Mouse (Mus musculus) lung, postnatal 0 days (tissue): ENCODE measurements around the gene Capn7. TPM values are rescaled to one million over a fixed set of nuclear protein-coding genes. Genes with fewer than 3 reads are reported as not detected.

ENCODE experiments used
- ATAC-seq: fragments of 200-750 bp; cut with Nextera tagmentation; 2 replicates; pipeline ENCODE4 v1.8.0; 2017; ENCODE audit warnings: moderate library complexity
- DNase-seq: peaks from one replicate; pipeline ENCODE4 v3.0.0-alpha.2; 2016; ENCODE audit warnings: low spot score
- H3K27ac ChIP-seq: fragments of 300-500 bp; sonication (generic); 2 replicates; pipeline ENCODE4 v1.5.1; 2014; ENCODE audit warnings: antibody characterized with exemption, mild to moderate bottlenecking, low read length, mixed read lengths
- H3K27me3 ChIP-seq: fragments of 300-500 bp; sonication (generic); replicated peaks from 2 replicates; pipeline ENCODE4 v1.6.1; 2014; ENCODE audit warnings: low read length, mixed read lengths; ENCODE audit not compliant: insufficient read depth
- H3K36me3 ChIP-seq: fragments of 300-500 bp; sonication (generic); 2 replicates; pipeline ENCODE4 v1.6.1; 2014; ENCODE audit warnings: low read length, mixed read lengths; ENCODE audit not compliant: insufficient read depth
- H3K4me1 ChIP-seq: fragments of 300-500 bp; sonication (generic); 2 replicates; pipeline ENCODE4 v1.6.1; 2014; ENCODE audit warnings: antibody characterized with exemption, low read depth, low read length, mixed read lengths; ENCODE audit not compliant: insufficient read depth
- H3K4me2 ChIP-seq: fragments of 300-500 bp; sonication (generic); replicated peaks from 2 replicates; pipeline ENCODE4 v1.6.1; 2014; ENCODE audit warnings: low read depth, mild to moderate bottlenecking, low read length, moderate library complexity, mixed read lengths
- H3K4me3 ChIP-seq: fragments of 300-500 bp; sonication (generic); 2 replicates; pipeline ENCODE4 v1.5.1; 2014; ENCODE audit warnings: low read depth, low read length
- H3K9ac ChIP-seq: fragments of 300-500 bp; sonication (generic); replicated peaks from 2 replicates; pipeline ENCODE4 v1.6.1; 2014; ENCODE audit warnings: low read depth, mild to moderate bottlenecking
- H3K9me3 ChIP-seq: fragments of 300-500 bp; sonication (generic); 2 replicates; pipeline ENCODE4 v1.6.1; 2016; ENCODE audit warnings: low read length, mixed read lengths
- CTCF ChIP-seq: IDR thresholded peaks from 2 replicates; pipeline ENCODE4 v1.5.1; 2016; ENCODE audit warnings: antibody characterized with exemption, mild to moderate bottlenecking
- EP300 ChIP-seq: IDR thresholded peaks from 2 replicates; pipeline ENCODE4 v1.6.1; 2016; ENCODE audit warnings: antibody characterized with exemption, mild to moderate bottlenecking, control low read depth
- WGBS: fragments of 180-500 bp; shearing (Covaris S2); extraction: QIAGEN DNeasy Blood & Tissue Kit; methylation state at CpG from one replicate; pipeline ENCODE4 v1.1.7; 2014; 5-methylcytosine and 5-hydroxymethylcytosine counted together
- polyA plus RNA-seq: library from polyadenylated mRNA; unstranded; fragments of >200 nt; fragmentation: Nextera tagmentation; extraction: Ambion mirVana; gene quantifications from 2 replicates; pipeline ENCODE4 v1.2.1, GENCODE M21; 2015

Gene Capn7
- polyA plus RNA-seq, 1 experiment from 2014 or later: 23.1 TPM

DNA sequence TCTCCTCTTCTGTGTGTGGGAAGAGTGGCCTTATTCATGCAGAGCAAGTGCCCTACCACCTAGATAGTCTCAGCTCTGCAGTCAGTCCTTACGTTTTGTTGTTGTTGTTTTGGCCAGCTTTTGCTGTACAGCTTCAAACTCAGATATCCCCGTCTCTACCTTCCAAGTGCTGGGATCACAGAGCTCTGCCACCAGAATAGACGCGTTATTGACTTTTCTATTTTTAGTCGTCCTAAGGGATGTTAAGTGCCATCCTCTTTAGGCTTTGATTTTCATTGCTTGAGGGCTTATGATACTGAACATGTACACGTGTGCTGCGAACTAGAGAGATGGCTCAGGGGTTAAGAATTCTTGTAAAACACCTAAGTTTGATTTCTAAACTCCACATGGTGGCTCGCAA is 6.8 kb downstream of the Capn7 start:
- H3K4me3 ChIP-seq: no peak overlapping the region
- TF ChIP-seq EP300 (no peak), CTCF (no peak)
- peaks cover 12% of the 10 kb centered on the region; the same call in 1 of the 2 replicates for H3K36me3 ChIP-seq
- no peak overlapping the region for H3K27ac ChIP-seq
- WGBS: 58% methylated on average over 8 of the region's 8 CpGs
- ATAC-seq (no peak), DNase-seq (no peak)
- H3K9me3 ChIP-seq: no peaks in the 10 kb centered on the region
- H3K4me2 ChIP-seq: no peak overlapping the region
- H3K4me1 ChIP-seq: no peaks in the 10 kb centered on the region
- H3K27me3 ChIP-seq: no peaks in the 10 kb centered on the region
- no peak overlapping the region for H3K9ac ChIP-seq

DNA sequence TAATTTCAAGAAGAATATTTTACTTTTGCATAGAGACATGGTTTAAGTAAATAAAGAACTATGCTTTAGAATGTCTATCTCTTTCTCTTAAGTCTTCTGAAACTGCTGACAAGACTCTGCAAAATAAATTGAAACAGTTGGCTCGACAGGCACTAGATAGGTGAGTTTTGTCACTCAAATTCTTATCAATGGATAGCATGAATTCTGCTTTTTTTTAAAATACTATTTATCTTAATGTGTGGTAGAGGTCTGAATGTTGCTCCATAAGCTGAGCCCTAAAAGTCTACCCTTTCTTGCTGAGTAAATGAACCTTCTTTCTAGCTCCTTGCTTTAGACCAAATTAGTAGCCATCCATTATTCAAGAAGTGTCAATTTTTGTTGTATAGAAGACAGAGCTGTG is 8.9 kb downstream of the Capn7 start:
- Histone ChIP-seq H3K27ac (no peak overlapping the region), H3K4me2 (no peak overlapping the region), H3K36me3 (peaks cover 20% of the 10 kb centered on the region), H3K4me3 (no peak overlapping the region), H3K9ac (no peak overlapping the region), H3K4me1 (no peaks in the 10 kb centered on the region), H3K9me3 (no peaks in the 10 kb centered on the region), H3K27me3 (no peaks in the 10 kb centered on the region)
- ATAC-seq: no peak
- WGBS: 79% methylated on average over 1 of the region's 1 CpGs
- TF ChIP-seq CTCF (no peak), EP300 (no peak)
- no peak for DNase-seq

DNA sequence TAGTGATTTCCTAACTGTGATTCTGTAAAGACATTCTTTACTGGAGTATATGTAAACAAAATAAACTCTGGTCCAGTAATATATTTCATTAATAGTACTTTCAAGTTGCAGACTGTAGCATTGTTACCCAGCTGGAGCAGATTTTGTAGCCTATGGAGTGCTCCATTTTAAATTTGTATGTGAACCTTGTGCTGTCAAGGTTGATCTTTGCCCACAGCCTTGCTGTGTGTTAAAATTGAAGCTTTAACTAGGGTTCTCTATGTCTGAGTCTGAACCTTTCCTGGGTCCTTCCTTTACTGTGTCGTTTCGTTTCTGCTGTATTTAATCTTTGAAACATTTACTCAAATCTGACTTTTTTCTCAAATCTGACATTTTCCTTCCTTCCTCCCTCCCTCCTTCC is 25.8 kb downstream of the Capn7 start:
- H3K36me3 ChIP-seq: peaks cover 37% of the 10 kb centered on the region

DNA sequence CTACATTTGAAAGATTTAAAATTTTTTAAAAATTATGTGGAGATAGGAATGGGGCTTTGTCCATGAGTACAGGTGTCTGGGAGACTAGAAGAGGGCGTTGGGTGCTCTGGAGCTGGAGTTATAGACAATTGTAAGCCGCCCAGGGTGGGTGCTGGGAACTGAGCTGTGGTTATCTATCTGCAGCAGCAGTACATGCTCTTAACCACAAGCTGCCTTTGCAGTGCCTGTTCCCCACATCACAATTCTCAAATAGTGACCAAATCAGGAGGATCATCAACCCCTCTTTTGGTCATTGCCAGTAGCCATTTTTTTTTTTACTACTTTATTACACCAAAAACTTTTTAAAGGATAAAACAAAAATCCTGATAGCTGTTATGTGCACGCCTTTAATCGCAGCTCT is 28.2 kb downstream of the Capn7 start:
- TF ChIP-seq CTCF (no peak), EP300 (no peak)
- peaks cover 30% of the 10 kb centered on the region for H3K36me3 ChIP-seq
- H3K4me1 ChIP-seq: no peaks in the 10 kb centered on the region
- no peaks in the 10 kb centered on the region for H3K27me3 ChIP-seq
- no peak for ATAC-seq
- no peak overlapping the region for H3K9ac ChIP-seq
- H3K4me2 ChIP-seq: no peak overlapping the region
- no peaks in the 10 kb centered on the region for H3K9me3 ChIP-seq
- DNase-seq: no peak
- H3K27ac ChIP-seq: no peak overlapping the region
- no peak overlapping the region for H3K4me3 ChIP-seq
- WGBS: 94% methylated on average over 4 of the region's 4 CpGs

More for the DNA sequence above, 25.8 kb downstream of the Capn7 start:
- Histone ChIP-seq H3K9ac (no peak overlapping the region), H3K27me3 (no peaks in the 10 kb centered on the region), H3K4me2 (no peak overlapping the region), H3K9me3 (no peaks in the 10 kb centered on the region), H3K4me3 (no peak overlapping the region), H3K27ac (no peak overlapping the region), H3K4me1 (no peaks in the 10 kb centered on the region)
- ATAC-seq (no peak), DNase-seq (no peak)
- TF ChIP-seq EP300: no peak
- no peak for TF ChIP-seq CTCF
- 92% methylated on average over 2 of the region's 2 CpGs for WGBS

DNA sequence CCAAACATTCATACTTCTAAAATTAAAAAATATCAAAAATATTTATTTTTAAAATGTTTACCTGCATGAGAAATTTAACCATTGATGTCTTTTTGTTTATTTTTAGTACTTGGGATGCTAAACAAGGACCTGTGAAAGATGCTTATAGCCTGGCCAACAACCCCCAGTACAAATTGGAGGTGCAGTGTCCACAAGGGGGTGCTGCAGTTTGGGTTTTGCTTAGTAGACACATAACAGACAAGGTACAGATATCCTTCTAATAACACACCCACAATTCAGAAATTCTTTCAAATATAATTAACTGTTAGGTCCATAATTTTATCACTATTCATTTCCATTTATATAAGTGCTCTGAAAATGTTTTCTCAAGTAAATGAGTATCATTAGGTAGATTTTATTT is 28.9 kb downstream of the Capn7 start:
- ATAC-seq (no peak), DNase-seq (peak; percentile 60)
- Histone ChIP-seq H3K9me3 (no peaks in the 10 kb centered on the region), H3K4me3 (no peak overlapping the region), H3K4me2 (no peak overlapping the region), H3K4me1 (no peaks in the 10 kb centered on the region), H3K9ac (no peak overlapping the region), H3K27me3 (no peaks in the 10 kb centered on the region), H3K36me3 (peaks cover 30% of the 10 kb centered on the region), H3K27ac (no peak overlapping the region)
- TF ChIP-seq CTCF (peak; percentile 75), EP300 (no peak)

DNA sequence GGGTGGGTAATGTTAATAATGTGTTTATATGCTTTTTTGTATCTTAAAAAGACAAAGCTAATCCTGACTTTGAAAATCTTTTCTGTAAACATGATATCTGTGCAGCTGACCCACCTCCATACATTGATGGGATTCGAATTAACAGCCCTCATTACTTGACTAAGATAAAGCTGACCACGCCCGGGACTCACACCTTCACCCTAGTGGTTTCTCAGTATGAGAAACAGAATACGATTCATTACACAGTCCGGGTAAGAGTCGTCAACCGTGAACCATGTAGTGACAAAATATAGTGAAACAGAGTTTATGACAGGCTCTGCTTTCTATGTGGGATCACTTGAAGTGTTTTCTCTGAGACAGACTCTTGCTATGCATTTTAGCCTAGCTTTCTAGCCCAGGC is 31.5 kb downstream of the Capn7 start:
- WGBS: 92% methylated on average over 7 of the region's 7 CpGs
- no peak for ATAC-seq
- no peak for TF ChIP-seq EP300
- TF ChIP-seq CTCF: no peak
- Histone ChIP-seq H3K27ac (no peak overlapping the region), H3K4me1 (no peaks in the 10 kb centered on the region), H3K27me3 (no peaks in the 10 kb centered on the region), H3K4me3 (no peak overlapping the region), H3K9me3 (no peaks in the 10 kb centered on the region), H3K36me3 (peaks cover 37% of the 10 kb centered on the region), H3K4me2 (no peak overlapping the region), H3K9ac (no peak overlapping the region)
- DNase-seq: no peak

DNA sequence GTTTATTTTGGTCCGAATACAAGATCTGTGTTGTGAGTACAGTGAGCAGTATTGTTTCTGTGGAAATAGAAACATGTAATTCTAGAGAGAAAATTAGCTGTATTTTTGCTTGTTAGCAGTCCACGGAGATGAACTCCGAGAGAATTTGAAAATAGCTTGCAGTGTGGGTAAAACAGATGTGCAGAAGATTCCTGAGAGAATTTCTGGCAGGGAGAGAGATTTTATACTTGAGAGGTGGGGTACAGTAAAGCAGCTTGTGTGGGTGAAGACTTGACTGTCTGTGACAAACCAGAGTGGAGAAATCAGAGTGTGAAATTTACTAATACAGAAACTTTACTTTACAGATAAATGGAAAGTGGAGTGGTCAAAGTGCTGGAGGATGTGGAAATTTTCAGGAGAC is 32.9 kb downstream of the Capn7 start:
- TF ChIP-seq CTCF: no peak
- no peak for TF ChIP-seq EP300
- no peak for ATAC-seq
- H3K4me3 ChIP-seq: no peak overlapping the region
- H3K27me3 ChIP-seq: no peaks in the 10 kb centered on the region
- no peaks in the 10 kb centered on the region for H3K4me1 ChIP-seq
- H3K9ac ChIP-seq: no peak overlapping the region
- H3K4me2 ChIP-seq: no peak overlapping the region
- no peak for DNase-seq
- 84% methylated on average over 3 of the region's 3 CpGs for WGBS
- H3K27ac ChIP-seq: no peak overlapping the region
- no peaks in the 10 kb centered on the region for H3K9me3 ChIP-seq
- H3K36me3 ChIP-seq: peaks cover 30% of the 10 kb centered on the region
